Mouse (Mus musculus) CD4-positive, CD25-positive, alpha-beta regulatory T cell, adult 4 months (primary cell): Measurements from ENCODE around the gene Lrrc32. TPM values are rescaled to one million over a fixed set of nuclear protein-coding genes. Genes with fewer than 3 reads are reported as not detected.

Experiments
- ATAC-seq: one replicate; pipeline ENCODE4 v1.8.0; 2017
- polyA plus RNA-seq, 2 experiments: library from polyadenylated mRNA; unstranded; fragments of 100-300 nt; shearing (Covaris generic); gene quantifications; one replicate each; pipeline ENCODE4 v1.2.1; 2017

Gene Lrrc32
- polyA plus RNA-seq, 2 experiments from 2014 or later: 55.1 to 95.2 TPM

GRCm38 (mm10) chr7:98548839-98549238 lies 59.8 kb downstream of the Lrrc32 start:
- ATAC-seq: no peak

- ATAC-seq: no peak
Measured at GRCm38 (mm10) chr7:98550596-98550995, 61.5 kb downstream of the Lrrc32 start.

- ATAC-seq: no peak
Measured at GRCm38 (mm10) chr7:98551041-98551440, 62.0 kb downstream of the Lrrc32 start.

Other genes with a start within 250 kb of the Lrrc32 start
- gene Acer3, start 168.1 kb upstream of the Lrrc32 start, polyA plus RNA-seq: 10 to 100 TPM in 1 of 2 experiments, 1 to 10 TPM in 1; 9.3 to 17.1 TPM
- gene Tsku, start 128.0 kb upstream of the Lrrc32 start, polyA plus RNA-seq: not detected
- gene Gucy2d, start 48.9 kb upstream of the Lrrc32 start, polyA plus RNA-seq: not detected
- gene Emsy, start 167.5 kb downstream of the Lrrc32 start, polyA plus RNA-seq: 10 to 100 TPM; 71.4 to 73.3 TPM
- 10 to 100 TPM; 12.2 to 13.6 TPM for gene Thap12, start 213.8 kb downstream of the Lrrc32 start, polyA plus RNA-seq